Mouse (Mus musculus) kidney, adult 2 months (tissue): ENCODE data around the gene Plekha6.

Experiments
- CTCF ChIP-seq: fragments of 200-500 bp; conservative IDR thresholded peaks from 2 replicates; pipeline ENCODE4 v1.5.1; 2011; ENCODE audit warnings: low read depth, mild to moderate bottlenecking, control low read depth, low read length, moderate library complexity, mixed read lengths; ENCODE audit not compliant: insufficient read depth, insufficient read length
- POLR2A ChIP-seq: fragments of 200-500 bp; IDR thresholded peaks from one replicate; pipeline ENCODE4 v1.6.1; 2011; ENCODE audit warnings: low read depth, low read length, control low read depth

GRCm38 (mm10) chr1:133256347-133256746 lies 92.3 kb downstream of the Plekha6 start:
- TF ChIP-seq CTCF (no peak), POLR2A (no peak)
